Mouse (Mus musculus) lung, postnatal 10 days (tissue): ENCODE data around the gene Gramd2.

Source experiments
- DNase-seq: peaks from one replicate; pipeline ENCODE4 v3.0.0; 2021

Gramd2 gene

GRCm38 (mm10) chr9:59679678-59680533 is at the start of gene Gramd2:
Gene Gramd2 (plus strand): TSS chr9:59680144.
- DNase-seq = peak; percentile 86

GRCm38 (mm10) chr9:59638372-59638771 is 41.6 kb upstream of the Gramd2 start:
- no peak for DNase-seq

GRCm38 (mm10) chr9:59639936-59640335 is 40.0 kb upstream of the Gramd2 start:
- DNase-seq = no peak

DNA sequence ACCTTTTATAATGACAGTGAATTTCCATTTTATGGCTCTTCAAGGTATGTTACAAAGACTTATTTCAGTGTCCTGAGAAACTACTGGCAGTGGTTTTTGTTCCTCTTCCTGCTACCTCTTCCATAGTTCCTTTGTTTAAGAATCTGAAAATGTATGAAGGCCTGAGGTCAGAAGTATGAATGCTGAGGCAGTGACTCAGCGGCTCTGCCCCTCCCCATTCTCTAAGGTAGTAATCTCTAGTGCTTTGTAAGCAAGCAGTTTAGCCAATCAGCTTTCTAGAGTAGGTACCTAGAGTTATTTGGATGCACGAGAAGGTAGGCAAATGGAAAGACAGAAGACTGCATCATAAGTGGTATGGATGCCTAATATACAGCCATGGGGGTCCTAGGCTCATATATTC is 38.6 kb upstream of the Gramd2 start:
- DNase-seq = no peak

DNA sequence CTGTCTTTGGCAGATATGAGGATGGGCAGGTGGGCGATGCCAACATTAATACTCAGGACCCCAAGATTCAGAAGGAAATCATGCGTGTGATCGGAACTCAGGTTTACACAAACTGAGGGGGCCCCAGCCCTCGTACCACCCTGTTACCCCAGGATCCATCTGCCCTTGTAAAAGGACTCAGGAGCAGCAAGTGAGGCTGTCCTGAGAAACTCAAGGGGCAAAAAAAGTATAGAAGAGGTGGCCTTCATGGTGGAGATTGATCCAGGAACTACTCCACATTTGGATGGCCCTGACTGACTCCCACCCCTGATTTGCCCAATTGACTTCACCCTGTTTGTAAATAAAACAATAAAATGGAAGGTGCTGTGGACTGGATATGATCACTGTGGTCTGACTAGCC is 30.0 kb upstream of the Gramd2 start:
- no peak for DNase-seq

DNA sequence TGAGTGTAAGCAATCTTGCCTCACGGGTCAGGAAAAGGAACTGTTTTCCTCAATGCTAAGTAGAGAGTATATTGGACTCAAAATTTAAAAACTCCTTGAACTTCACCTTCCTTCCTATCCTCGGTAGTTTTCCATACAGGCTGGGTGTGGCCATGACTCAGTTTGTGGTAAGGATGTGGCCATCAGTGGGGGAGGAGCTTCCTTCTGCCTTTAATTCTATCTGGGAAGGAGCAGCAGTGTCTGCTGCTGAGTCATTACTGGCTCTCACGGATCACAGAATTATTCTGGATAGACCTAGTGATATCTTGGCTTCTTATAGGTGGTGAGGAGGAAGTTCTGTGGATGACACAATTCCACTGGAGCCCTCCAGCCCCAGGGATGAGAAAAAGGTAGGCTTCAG is 26.6 kb upstream of the Gramd2 start:
- DNase-seq = no peak

GRCm38 (mm10) chr9:59654450-59654983 is 25.4 kb upstream of the Gramd2 start:
- no peak for DNase-seq

DNA sequence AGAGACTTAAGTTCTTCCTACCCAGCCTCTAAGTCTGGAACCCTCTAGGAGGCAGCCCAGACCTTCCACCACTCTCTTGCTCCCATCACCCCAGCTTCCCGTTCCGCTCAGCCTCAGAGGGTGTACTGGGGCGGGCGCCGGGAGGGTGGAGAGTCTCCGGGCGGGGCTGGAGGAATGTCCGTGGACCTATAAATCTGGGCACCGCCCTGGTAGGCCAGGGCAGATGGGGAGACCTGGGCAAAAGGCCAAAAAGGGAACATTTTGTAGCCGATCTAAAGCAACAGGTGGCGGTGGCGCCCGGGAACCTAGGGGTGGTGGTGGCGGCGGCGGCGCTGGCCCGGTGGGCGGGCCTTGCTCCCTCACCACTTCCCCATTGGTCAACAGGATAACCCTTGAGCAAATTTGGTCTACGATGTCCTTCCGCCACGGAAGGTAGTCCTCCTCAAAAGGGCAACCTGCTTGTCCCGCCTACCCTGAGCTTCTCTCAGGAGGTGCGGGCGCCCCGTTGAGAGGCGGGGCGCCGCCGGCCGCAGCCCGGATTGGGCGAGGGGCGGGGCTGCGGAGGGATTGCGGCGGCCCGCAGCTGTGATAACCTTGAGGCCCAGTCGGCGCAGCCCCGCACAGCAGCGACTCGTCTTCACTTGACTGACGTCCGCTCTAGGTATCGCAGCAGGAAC is 23.8 kb upstream of the Gramd2 start, which contains the start of gene Pkm:
TSS of gene Pkm (plus strand) at position 411 of the 677 bp plus-strand sequence.
- peak; percentile 97 for DNase-seq

GRCm38 (mm10) chr9:59656635-59657617 is 23.0 kb upstream of the Gramd2 start:
- DNase-seq = peak; percentile 85

DNA sequence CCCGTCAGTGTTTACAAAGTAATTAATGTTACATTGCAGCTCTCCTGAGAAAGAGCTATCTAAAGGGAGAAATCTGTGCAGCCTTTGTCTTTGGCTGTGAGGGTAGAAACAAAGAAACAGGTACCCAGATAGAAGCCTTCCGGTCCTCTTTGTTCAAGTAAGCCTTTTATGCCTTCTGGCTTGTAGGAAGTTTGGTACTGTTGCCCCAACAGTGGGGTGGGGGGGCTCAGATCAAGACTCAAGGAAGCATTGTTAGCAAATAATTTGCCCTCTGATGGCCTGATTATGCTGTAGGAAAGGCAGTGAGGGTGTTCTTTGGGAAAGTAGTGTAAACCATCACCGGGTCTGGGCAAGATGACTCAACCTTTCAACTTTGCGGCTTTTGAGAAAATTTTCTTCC is 21.8 kb upstream of the Gramd2 start:
- no peak for DNase-seq

- DNase-seq = peak; percentile 94
Observed at GRCm38 (mm10) chr9:59659036-59660026, 20.6 kb upstream of the Gramd2 start.

GRCm38 (mm10) chr9:59660421-59660820 is 19.5 kb upstream of the Gramd2 start:
- peak; percentile 56 for DNase-seq

DNA sequence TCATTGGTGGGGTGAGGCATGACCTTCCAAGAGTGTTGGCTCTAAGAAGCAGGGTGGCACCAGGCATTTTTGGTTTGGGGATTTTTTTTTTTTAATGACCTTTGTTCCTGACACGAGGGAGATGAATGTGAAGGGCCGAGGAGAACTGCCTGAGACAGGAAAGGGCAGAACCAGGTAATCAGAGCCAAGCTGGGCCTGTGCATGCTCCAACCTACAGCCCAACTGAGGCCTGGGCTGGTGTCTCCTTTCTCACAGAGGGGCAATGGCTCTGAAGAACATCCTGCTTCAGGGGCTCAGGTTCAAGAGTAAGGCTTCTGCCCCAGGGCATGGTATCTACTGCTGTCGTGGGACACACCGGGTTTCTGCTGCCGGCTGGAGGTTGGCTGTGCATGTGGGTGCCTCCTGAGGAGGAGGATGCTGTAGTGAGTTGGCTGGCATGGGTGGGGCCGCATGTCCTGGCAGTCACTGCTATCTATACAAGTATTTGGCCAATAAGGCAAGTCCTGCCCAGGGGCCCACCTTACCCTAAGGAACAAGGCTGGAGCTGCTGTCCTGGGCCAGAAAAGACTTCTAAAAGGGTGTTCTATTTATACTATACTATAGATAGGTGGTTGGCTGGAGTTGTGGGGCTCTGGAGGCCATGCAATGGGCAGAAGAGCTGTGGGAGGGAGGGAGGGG is 18.5 kb upstream of the Gramd2 start:
- no peak for DNase-seq

- no peak for DNase-seq
Observed at GRCm38 (mm10) chr9:59663226-59663625, 16.7 kb upstream of the Gramd2 start.

- no peak for DNase-seq
Observed at GRCm38 (mm10) chr9:59663957-59664356, 16.0 kb upstream of the Gramd2 start.

DNA sequence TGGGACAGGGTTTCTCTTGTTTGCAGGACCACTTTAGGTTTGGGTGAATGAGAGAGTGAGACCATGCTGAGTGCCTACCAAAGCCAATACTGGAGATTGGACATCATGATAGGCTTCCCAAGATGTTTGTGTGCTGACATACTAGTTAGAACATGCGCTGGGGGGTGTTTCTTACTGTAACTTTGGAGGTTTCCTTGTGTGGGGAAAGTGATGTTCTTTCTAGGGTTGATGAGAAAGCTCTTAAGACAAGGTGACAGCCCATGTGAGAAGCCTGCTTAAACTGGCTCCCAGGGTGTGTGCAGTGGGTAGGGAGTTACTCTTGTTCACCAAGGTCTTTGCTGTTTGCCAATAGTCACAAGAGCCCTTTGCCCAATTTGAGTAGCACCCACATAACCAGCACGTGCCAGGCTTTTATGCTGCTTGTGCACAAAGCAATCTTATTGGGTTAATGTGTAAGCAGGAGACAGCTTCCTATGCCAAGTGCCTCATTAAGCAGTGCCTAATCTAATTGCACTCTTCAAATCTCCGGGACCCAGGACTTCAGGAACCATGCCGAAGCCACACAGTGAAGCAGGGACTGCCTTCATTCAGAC is 15.2 kb upstream of the Gramd2 start:
- no peak for DNase-seq

GRCm38 (mm10) chr9:59666016-59666415 is 13.9 kb upstream of the Gramd2 start:
- no peak for DNase-seq

- no peak for DNase-seq
Observed at GRCm38 (mm10) chr9:59666813-59667212, 13.1 kb upstream of the Gramd2 start.

GRCm38 (mm10) chr9:59667250-59667649 is 12.7 kb upstream of the Gramd2 start:
- DNase-seq = no peak

DNA sequence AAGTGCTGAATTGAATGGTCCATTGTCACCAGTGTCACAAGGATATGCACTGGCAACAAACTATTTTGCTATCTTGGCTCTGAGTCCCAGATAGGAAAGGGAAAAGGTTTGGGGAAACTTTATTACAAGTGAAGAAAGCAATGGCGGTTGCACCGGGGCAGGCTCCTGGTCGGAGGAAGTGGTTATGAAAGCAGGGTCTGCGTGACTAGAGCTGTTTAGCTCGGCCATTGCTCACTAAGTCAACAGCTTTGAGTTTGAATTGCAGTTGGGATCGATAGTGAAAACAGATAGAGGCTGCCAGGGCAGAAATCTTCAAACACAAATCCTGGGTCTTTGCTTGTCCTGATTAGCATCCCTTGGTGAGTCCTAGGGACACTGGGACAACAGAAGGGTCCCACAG is 12.0 kb upstream of the Gramd2 start:
- no peak for DNase-seq
